Mouse (Mus musculus) c-Kit-negative CD71-positive TER-119-positive erythroid progenitor cells, embryonic 14.5 days (primary cell): ENCODE measurements around the gene Chrm3.
A peak's percentile ranks its signal among the peaks of the same experiment; 100 is the strongest.

Experiments used
- DNase-seq: peaks from one replicate; pipeline ENCODE4 v3.0.0-alpha.2; 2013; ENCODE audit warnings: low read depth, low spot score

Chrm3 gene

DNA sequence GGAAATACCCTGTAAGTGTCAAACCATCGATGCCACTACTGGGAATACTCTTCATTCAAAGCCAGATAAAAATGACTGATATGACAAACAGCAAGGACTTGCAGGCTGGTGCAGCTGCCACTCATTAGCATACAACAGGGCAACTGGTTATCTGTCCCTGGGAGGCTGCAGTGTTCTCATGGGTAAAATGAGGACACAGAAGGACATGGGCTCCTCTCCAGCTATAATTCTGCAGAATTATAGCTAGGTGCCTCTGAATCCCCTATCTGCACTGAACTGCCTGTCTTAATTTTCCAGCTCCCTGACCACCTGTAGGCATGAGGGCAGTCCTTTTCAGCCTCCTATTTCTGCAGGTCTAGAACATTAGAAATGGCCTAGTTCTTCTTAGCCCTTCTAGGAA is 463.4 kb downstream of the Chrm3 start:
- no peak for DNase-seq

DNA sequence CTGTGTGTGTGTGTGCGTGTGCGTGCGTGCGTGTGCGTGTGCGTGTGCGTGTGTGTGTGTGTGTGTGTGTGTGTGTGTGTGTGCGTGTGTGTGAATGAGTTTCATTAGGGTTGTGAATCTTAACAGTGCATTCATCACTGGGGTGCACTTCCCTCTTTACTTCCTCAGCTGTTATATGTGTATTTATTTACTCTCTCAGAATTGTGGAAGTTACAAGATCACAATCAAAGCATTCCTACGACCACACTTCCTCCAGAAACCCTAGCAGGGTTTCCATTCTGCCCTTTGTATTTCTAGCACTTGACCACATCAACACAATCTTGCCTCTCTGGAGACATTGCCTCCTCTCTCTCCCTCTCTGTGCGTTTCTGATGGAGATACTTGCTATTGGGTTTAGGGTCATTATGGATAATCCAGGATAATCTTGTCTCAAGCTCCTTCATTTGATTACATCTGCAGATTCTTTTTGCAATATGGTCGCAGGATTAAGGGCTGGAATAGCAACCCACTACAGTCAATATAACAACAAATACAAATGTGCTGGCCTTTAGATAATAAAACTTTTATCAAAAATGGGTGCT is 465.5 kb downstream of the Chrm3 start:
- DNase-seq = no peak

DNA sequence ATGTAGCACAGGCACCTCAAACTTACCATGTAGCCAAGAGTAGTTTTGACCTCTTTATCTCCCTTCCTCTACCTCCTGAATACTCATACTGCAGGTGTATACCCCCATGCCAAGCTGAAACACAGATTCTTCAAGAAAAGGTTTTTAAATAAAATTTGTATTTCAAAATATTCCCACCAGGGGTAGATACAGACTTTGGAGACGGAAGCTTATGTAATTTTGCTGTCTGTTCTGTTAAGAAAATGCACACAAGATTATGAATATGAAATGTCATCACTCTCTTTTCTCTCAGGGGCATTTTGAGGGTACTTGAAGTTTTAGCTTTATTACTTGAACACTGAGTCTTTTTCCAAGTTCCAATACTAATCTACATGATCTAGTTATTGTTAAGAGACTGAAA is 469.6 kb downstream of the Chrm3 start:
- DNase-seq = no peak

DNA sequence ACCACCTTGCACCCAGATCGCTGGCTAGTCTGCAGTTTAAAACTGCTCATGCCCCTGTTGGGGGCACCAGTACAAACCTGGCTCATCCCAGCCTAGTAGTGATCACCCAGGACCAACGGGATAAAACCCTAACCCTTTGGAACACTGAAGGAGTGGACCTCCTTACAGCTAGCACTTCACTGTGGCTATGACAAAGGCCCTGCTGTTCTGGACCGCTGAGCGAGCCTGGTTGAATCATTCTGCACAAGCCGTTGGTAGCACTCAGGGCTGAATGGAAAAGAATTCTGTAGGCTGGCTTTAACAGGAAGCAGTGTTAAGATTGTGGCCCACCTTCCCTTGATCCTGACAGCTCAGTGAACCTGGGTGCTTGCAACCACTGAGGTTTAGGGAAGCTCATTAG is 470.2 kb downstream of the Chrm3 start:
- no peak for DNase-seq

DNA sequence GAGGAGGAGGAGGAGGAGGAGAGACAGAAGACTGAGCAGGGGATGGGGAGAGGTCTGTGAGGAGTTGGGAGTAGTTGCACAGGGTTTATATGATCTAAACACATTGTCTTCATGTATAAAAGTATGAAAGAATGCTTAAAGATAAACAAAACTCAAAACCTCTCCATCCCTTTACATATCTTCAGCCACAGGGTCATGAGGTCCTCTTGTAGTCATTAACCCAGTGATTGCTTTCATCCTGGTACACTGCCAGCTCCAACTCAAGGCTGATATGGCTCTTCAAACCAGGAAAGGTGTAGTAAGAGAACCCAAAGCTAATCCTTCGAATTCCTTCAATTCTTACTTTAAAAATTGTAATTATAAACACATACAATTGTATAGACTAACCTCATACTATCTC is 470.7 kb downstream of the Chrm3 start:
- DNase-seq = no peak

DNA sequence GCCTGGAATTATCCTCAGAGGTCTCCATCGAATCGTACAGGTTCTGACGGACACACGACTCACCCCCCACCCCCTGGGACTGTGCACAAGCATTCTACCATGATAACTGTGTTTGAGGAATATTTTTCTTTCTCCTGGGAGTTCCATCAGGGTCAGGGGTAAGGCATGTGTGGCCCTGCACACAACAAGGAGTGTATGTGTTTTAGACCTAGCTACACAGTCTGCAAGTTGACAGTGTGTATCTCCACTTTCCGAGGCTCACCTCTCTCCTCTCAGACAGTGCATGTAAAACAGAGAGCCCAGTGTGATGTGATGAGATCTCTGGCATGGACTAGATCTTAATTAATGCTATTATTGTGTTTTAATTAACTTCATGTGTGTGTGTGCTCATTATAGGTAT is 472.4 kb downstream of the Chrm3 start:
- no peak for DNase-seq

DNA sequence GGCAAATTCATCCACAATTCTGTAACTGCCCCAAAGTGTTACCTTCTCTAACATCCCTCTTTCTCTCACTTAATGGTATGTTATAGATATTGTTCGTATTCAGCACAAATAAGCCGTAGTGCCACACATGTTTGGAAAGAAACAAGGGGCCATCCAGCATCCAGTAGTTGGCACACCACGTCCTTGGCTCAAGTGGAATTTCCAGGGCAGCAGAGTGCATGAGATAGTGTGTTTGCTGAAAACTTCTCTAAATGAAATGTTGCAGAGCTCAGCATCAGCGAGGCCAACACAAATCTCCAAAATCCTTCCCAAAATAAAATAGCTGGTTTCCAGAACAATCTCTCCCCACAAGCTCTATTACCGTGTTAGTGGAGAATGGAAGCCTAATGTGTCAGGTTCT is 473.4 kb downstream of the Chrm3 start:
- no peak for DNase-seq

DNA sequence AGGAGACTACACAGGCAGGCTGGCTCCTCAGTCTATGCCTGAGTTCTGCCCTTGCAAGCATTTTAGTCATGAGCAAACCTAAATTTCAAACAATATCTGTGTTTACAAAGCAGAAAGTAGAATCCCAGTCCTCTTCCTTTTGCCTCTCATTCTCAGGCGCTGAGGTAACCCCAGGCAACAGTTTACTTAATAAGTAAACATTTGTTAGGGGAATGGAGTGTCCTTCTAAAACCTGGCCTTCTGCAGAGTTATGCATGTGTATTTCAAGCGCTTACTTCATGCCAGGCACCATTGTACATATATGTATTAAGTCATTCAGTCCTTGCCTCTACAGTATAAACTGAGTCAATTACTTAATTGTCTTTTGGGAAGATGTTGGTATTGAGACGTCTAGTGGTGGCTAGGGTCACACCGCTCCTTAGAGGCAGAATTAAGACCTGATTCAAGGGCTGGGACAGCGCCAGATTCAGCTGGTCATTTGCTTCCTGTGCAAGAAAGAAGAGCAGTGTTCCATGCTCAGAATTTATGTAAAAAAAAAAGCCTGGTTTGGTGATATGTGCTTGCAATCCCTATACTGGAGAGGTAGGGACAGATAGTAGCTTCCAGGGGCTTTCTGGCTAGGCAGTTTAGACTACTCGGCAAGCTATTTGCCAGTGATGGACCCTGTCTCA is 474.0 kb downstream of the Chrm3 start:
- DNase-seq = no peak

DNA sequence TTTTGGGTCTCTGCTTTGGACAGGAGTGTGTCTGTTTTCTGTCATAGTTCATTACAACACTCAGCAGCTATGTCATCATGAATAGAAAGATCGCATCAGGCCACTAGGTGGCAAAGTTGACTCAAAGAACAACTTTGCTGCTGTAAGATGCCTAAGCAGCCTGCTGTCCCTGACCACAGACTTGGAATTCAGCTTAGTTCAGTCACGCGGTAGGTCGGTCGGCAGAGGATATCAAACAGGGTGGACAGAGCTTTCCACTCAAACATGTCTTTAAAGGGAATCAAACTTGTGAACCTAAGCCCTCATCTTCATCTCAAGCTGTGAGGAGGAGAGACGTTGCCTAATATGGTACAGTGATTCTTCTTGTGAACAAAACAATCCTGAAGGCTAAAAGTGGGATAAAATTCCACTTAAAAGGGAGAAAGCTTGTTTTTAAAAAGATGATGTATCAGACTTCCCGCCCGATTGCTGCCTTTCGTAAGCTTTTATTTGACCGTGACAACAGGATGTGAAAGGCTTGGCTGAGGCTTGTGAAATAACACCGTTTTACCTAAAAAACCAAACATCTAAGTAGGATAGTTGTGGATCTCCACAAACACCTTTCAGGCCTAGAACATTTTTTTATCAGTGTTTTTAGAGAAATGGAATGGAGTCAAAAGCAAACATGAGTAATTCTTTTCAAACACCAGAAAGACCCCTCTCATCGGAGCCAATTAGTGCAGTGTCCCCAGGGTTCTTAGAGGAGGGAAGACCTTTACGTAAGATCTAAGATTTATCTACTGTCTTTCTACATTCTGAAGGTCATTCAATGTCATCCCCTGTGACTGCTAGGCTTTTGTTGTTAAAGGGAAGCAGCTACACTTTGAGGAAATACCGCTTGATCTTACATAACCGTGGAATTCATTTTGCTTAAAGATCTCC is 478.0 kb downstream of the Chrm3 start:
- DNase-seq = no peak

DNA sequence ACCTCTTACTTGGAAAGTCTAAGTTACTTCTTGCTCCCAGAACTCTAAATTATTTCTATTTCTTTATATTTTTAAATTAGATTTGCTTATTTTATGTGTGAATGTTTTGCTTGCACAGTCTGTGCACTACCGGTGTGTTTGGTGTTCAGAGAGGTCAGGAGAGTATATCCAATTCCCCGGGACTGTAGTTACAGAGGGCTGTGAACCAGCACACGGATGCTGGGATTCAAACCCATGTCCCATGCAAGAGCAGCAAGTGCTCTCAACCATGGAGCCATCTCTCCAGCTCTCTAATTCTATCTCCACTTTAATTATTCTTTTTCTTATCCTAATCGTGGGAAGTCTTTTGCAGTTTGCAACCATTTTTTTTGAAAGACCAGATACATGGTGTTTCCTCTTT is 478.7 kb downstream of the Chrm3 start:
- no peak for DNase-seq

DNA sequence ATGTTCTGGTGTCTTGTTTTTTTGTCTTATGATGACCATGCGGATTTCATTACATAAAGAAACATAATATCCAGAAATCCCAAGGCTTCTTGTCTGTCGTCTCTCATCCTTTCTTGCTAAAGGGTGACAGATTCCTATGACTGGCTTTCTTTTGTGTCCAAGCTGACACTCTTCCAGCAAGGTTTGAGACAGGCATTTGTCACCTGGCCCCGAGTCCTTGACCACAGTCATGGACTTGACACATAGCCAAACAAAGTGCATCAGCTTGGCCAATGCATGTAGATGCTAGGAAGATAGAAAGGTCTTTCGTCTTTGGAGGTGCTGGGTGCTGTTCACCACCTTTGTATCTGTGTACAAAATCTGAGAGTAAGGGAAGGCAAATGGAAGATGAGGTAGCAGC is 480.2 kb downstream of the Chrm3 start:
- DNase-seq = no peak

DNA sequence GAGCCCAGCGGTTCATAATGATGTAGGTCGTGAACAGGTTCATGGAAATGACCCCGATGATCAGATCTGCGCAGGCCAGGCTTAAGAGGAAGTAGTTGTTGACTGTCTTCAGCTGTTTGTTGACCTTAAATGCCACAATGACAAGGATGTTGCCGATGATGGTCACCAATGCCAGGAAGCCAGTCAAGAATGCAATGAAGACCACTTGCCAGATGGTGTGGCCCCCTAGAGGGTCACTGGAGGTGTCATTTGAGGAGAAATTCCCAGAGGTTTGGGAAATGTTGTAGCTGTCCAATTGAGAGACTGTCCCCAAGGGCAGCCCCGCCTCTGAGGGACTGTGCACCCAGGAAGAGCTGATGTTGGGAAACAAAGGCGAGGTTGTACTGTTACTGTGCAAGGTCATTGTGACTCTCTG is 482.0 kb downstream of the Chrm3 start:
- no peak for DNase-seq

DNA sequence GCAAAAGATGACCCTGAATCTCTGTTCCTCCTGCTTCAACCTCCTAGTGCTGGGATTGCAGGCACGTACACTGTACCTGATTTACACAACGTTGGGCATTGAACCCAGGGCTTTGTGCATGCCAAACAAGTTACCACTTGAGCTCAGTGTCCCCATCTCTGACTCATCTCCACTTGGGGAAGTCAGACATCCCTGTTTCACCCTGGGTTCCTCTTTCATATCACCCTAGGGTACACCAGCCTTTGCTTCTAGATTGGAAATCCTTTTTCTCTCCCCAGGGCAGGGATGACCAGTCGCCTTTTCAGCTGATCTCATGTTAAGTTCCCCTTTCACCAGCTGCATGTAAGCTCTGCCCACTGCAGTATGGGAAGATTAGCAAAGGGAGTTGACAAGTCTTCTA is 487.3 kb downstream of the Chrm3 start:
- no peak for DNase-seq

DNA sequence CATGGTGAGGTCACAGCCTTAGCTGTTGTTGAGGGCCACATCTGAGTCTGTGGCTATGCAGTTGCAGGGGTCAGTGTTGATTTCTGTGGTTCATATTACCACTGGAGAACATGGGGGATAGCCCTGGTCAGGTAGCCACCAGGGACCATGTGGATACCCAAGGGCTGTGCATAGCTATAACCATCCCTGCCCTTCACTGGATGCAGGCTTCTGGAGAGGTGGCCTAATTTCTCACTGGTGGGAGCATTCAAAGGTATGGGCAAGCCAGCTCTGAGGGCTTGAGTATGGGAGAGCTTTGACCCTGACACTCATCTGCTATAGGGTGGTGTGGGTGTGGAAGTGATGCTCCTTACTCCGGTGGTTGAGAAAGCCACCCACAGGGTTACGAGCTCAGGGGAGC is 494.5 kb downstream of the Chrm3 start:
- DNase-seq = no peak

DNA sequence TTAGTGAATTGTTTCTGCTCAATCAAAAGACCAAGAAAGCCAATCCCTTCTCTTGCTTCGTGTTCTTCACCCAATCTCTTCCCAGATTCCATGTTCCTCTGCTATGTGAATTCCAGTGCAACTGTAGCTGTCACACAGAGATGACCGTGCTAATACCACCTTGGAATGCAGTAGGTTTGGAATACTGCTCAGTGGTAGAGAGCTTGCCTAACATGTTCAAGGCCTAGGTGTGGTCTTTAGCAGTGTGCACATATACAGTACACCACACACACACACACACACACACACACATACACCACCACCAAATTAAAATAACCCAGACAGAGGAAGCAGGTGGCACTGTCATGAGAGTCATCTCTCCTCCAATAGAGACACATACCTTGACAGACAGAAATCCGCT is 513.1 kb downstream of the Chrm3 start:
- DNase-seq = no peak

DNA sequence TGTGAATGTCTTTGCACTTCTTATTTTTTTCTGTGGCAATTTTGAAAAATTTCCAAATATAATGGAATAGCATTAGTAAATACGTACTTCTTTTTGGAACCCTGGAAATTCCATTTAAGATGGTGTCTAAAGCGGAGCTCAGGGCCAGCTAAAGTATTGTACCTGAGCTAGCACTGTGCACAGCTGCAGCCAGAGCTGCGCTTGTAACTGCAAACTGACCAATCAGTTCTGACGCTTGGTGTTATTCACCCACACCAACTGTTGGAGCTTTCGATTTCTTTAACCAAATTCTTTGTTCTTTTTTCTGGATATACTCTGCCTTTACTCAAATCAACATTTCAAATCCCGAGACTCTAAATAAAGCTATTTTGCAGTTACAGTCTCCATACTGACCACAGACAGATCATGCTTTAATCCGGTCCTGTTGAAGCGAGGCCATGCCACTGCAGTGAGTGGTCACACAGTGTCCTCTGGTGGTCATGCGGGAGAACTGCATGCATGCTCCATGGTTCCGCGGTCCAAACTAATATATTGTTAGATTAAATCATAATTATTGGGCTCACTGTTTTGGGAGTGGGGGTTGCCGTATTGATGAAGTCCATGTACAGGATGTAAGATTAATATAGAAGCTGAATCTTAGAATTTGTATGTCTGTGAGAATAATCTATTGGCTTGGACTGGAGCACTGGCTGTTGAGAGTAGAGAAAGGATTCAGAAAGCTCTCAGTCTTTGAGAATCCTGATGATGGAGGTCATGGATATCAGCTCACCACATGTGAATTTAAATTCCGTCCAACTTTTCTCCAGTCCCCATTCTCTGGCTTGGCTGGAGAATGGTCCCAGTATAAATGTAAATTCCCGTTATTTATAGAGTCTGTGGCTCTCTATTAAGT is 513.9 kb downstream of the Chrm3 start:
- DNase-seq = no peak

DNA sequence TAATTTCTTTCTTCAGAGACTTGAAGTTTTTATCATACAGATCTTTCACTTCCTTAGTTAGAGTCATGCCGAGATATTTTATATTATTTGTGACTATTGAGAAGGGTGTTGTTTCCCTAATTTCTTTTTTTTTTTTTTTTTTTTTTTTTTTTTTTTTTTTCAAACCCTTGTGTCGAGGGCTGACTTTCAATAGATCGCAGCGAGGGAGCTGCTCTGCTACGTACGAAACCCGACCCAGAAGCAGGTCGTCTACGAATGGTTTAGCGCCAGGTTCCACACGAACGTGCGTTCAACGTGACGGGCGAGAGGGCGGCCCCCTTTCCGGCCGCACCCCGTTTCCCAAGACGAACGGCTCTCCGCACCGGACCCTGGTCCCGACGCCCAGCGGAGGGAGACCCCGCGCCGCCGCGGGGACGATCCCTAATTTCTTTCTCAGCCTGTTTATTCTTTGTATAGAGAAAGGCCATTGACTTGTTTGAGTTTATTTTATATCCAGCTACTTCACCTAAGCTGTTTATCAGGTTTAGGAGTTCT is 526.4 kb downstream of the Chrm3 start:
- peak; percentile 40 for DNase-seq

DNA sequence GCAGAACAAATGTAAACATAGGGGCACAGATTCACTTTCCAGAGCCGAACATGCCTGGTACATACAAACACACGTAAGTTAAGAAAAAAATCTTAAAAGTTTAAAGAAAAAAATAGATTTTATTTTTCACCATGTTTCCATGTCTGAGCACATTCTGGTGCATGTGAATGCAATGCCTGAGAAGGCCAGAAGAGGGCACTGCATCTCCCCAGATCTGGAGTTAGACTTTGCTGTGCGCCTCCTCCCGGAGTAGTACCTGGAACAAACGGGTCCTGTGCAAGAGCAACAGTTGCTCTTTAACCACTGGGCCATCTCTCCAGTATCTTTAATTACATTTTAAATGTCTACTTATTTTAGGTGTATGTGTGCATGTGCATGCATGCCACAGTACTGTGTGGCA is 534.4 kb downstream of the Chrm3 start:
- no peak for DNase-seq
